8 mouse cellular contexts compared by ENCODE assay signal in genomic region chr13:43183248-43184055, GRCm38 (mm10). TPM values are rescaled to one million over a fixed set of nuclear protein-coding genes. Genes with fewer than 3 reads are reported as not detected.
DNase-seq lines count a peak whose midpoint lies in the region; ATAC-seq and TF ChIP-seq lines count a peak whose summit lies in the region.

No protein-coding gene starts in this region.

- 64% methylated on average over 8 of the region's 8 CpGs for WGBS in heart, embryonic 11.5 days (ENCODE audit: insufficient replicate concordance)
- WGBS in forebrain, embryonic 16.5 days = 31% methylated on average over 8 of the region's 8 CpGs

- peaks cover 15% of the 10 kb centered on the region for H3K4me1 ChIP-seq in heart, embryonic 11.5 days (ENCODE audit: control insufficient read depth, insufficient read depth, low read length)
- peaks cover 2 to 19% of the 10 kb centered on the region in 2 experiments; a peak in 2 of 4 replicates for H3K4me1 ChIP-seq in ES-E14 (ENCODE audit: control insufficient read depth in 2 of 2, insufficient read depth in 2 of 2, low read length in 2 of 2, poor library complexity in 1 of 2)
- H3K4me1 ChIP-seq in forebrain, embryonic 16.5 days (replicated peaks; ENCODE audit: control insufficient read depth, insufficient read depth, low read length) = peaks cover 9% of the 10 kb centered on the region

- ATAC-seq in heart, embryonic 11.5 days (replicated peaks; ENCODE audit: insufficient number of reproducible peaks, low FRiP score, low TSS enrichment) = no peak
- peak; percentile 67 for ATAC-seq in forebrain, embryonic 16.5 days

- H3K36me3 ChIP-seq in heart, embryonic 11.5 days (ENCODE audit: control insufficient read depth, insufficient read depth, low read length) = no peaks in the 10 kb centered on the region
- no peaks in the 10 kb centered on the region for H3K36me3 ChIP-seq in ES-E14 (ENCODE audit: control insufficient read depth, insufficient read depth, low read length, poor library complexity, severe bottlenecking)
- no peaks in the 10 kb centered on the region for H3K36me3 ChIP-seq in forebrain, embryonic 16.5 days (ENCODE audit: control insufficient read depth, insufficient read depth)

- no peak for DNase-seq in heart, adult 11 months
- DNase-seq in ES-E14 (ENCODE audit: low read depth, low spot score) = no peak
- DNase-seq in mesoderm, embryonic 11.5 days (ENCODE audit: low read depth, low spot score) = peak; percentile 23
- no peak for DNase-seq in left cerebral cortex, adult 8-10 months (ENCODE audit: low spot score in 2 of 2)
- DNase-seq in thymus, postnatal 25 days = no peak
- DNase-seq in urinary bladder, postnatal 10 days (ENCODE audit: low spot score) = no peak

- H3K4me2 ChIP-seq in heart, embryonic 11.5 days = peak overlapping the region; percentile 59
- H3K4me2 ChIP-seq in forebrain, embryonic 16.5 days (ENCODE audit: low read length) = peak overlapping the region; percentile 59

- H3K4me3 ChIP-seq in heart, embryonic 11.5 days (ENCODE audit: low read depth, low read length) = peak overlapping the region; percentile 25
- H3K4me3 ChIP-seq in ES-E14 (ENCODE audit: insufficient read depth in 1 of 2, low read depth in 1 of 2, low read length in 2 of 2, poor library complexity in 1 of 2, severe bottlenecking in 1 of 2) = peak overlapping the region; percentile 18 to 40
- peak overlapping the region; percentile 39 for H3K4me3 ChIP-seq in forebrain, embryonic 16.5 days (replicated peaks; ENCODE audit: low read length)

- H3K9ac ChIP-seq in heart, embryonic 11.5 days (ENCODE audit: low read depth, low read length) = 0 out of 2 replicates have a peak overlapping the region, but pooled peaks have one; percentile 47
- peak overlapping the region; percentile 61; the same call in 1 of the 2 replicates for H3K9ac ChIP-seq in ES-E14 (ENCODE audit: insufficient read depth, low read depth, low read length, poor library complexity, severe bottlenecking)
- peak overlapping the region; percentile 7; the same call in 1 of the 2 replicates for H3K9ac ChIP-seq in forebrain, embryonic 16.5 days (replicated peaks; ENCODE audit: low read depth, low read length)

- H3K9me3 ChIP-seq in heart, embryonic 11.5 days (replicated peaks; ENCODE audit: control insufficient read depth, low read length) = 0 out of 2 replicates have a peak, but pooled peaks cover 2% of the 10 kb centered on the region
- no peaks in the 10 kb centered on the region for H3K9me3 ChIP-seq in ES-E14 (ENCODE audit: control insufficient read depth, insufficient read depth, low read depth, low read length)
- no peaks in the 10 kb centered on the region for H3K9me3 ChIP-seq in forebrain, embryonic 16.5 days (ENCODE audit: control insufficient read depth, low read length)

- in situ Hi-C loops in ES-E14 (cut with MboI; ENCODE audit: low sequenced_read_pairs in 2 of 2, unreplicated experiment in 2 of 2) = loop anchor here in 1 of 2 experiments (10.0 kb wide), 1 partner anchor 131 kb away; no protein-coding TSS in a partner anchor

- H3K27me3 ChIP-seq in heart, embryonic 11.5 days (ENCODE audit: control insufficient read depth, insufficient read depth, low read length) = no peaks in the 10 kb centered on the region; the same call in 1 of the 2 replicates
- no peaks in the 10 kb centered on the region for H3K27me3 ChIP-seq in forebrain, embryonic 16.5 days (replicated peaks; ENCODE audit: control insufficient read depth, insufficient read depth, low read length)

- no peak overlapping the region for H3K27ac ChIP-seq in heart, embryonic 11.5 days (ENCODE audit: low read depth, low read length)
- peak overlapping the region; percentile 61 for H3K27ac ChIP-seq in ES-E14 (ENCODE audit: insufficient read depth, low read depth, low read length, poor library complexity, severe bottlenecking)
- H3K27ac ChIP-seq in forebrain, embryonic 16.5 days (ENCODE audit: low read length) = peak overlapping the region; percentile 14; the same call in 1 of the 2 replicates

TF ChIP-seq in ES-E14, 5 proteins besides CTCF, POLR2A, EP300 and RAD21:
- TF ChIP-seq MAFK (IDR thresholded peaks at IDR 0.05; ENCODE audit: insufficient read depth, low read depth, low read length) (0 out of 2 replicates have a peak, but pooled peaks have one; percentile 39), CHD2 (IDR thresholded peaks at IDR 0.05; ENCODE audit: low read depth, low read length) (no peak)

RNA-seq across cellular contexts. Expression of gene Tbc1d7, which starts 12.2 kb away (rescaled TPM):
- polyA plus RNA-seq in heart, embryonic 11.5 days (2014; fragmentation: Nextera tagmentation; extraction: Ambion mirVana) = 51.1 and 54.2 TPM in 2 replicates
- 11.3 and 11.7 TPM in 2 replicates for total RNA-seq in ES-E14 (2012; rRNA removed)
- polyA plus RNA-seq in forebrain, embryonic 16.5 days (2015; fragmentation: Nextera tagmentation; extraction: Ambion mirVana) = 81.5 and 81.9 TPM in 2 replicates
- 10 to 100 TPM; 25.2 to 28.3 (median 26.1) TPM for total RNA-seq in left cerebral cortex, adult 8-10 months (2022)

Comparison
In these comparisons a context has a peak if more than half of its experiments do, and no peak if none do; other contexts are left out.
1. H3K9ac ChIP-seq: peak in every context shown above with its lines; median percentile 61 in ES-E14; 47 in heart, embryonic 11.5 days; 7 in forebrain, embryonic 16.5 days.